Mouse (Mus musculus) megakaryocyte, adult 5-6 weeks (primary cell): Measurements from ENCODE around the gene Gm9821. TPM values are rescaled to one million over a fixed set of nuclear protein-coding genes. Genes with fewer than 3 reads are reported as not detected.
A peak's percentile ranks its signal among the peaks of the same experiment; 100 is the strongest.

ENCODE experiments used
- ATAC-seq: 2 replicates; pipeline ENCODE4 v1.8.0; 2016; ENCODE audit warnings: mild to moderate bottlenecking, inconsistent platforms; ENCODE audit not compliant: poor library complexity, severe bottlenecking
- total RNA-seq, 2 experiments: library from RNA; stranded (forward) in 1 of 2; stranded (reverse) in 1 of 2; fragments of 153-499, 151-499 nt in 1 of 2; fragments of 221-1000, 200-1000 nt in 1 of 2; gene quantifications; 2 replicates each; pipeline versions ENCODE4 v1.2.3 to v1.2.4; 2015 to 2017

Gm9821 gene
- total RNA-seq, 2 experiments from 2014 or later: not detected

GRCm38 (mm10) chr2:91966367-91966766, 20.9 kb downstream of the Gm9821 start:
- peak; percentile 31 for ATAC-seq

- no peak for ATAC-seq
These were observed 22.5 kb downstream of the Gm9821 start for GRCm38 (mm10) chr2:91967962-91968361.

DNA sequence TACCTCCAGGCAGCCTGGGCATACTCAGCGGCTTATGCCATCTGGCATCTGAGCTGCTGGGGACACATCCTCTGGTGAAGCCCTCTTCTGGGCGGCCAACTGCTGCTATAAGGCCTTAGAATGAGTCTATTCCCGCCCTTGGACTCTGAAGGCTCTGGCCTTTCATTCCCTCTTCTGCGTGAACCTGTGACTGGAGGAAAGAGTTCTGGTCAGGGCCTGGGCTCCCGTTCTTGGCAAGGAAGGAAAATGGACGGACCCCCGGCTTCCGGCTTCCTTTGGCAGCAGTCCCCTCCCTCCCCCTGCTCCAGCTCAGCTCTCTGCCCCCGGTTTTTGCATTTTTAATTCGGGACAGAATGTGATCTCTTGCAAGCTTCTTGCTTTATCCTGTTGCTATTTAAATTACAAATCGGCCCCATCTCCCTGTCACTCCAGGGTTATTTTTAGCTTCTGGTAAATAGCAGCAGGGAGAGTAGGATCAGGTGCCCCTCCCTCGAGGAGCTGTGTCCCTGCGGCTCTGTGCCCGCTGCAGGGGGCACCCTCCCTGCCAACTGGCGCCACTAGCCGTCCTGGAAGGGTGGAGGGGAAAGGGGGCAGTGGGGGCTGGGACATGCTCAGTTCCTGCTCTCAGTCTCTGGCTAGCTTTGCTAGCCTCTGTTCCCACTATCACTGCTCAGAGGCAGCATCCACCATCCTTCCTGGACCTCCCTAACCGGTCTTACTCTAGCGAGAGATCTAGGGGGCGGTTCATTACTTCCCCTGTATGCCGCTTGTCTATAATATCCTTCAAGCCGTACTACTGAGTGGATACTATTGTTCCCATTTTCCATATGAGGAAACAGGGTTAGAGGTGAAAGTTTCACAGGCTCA, 26.0 kb downstream of the Gm9821 start:
- no peak for ATAC-seq

GRCm38 (mm10) chr2:91972121-91972566, 26.6 kb downstream of the Gm9821 start:
- peak; percentile 85 for ATAC-seq

DNA sequence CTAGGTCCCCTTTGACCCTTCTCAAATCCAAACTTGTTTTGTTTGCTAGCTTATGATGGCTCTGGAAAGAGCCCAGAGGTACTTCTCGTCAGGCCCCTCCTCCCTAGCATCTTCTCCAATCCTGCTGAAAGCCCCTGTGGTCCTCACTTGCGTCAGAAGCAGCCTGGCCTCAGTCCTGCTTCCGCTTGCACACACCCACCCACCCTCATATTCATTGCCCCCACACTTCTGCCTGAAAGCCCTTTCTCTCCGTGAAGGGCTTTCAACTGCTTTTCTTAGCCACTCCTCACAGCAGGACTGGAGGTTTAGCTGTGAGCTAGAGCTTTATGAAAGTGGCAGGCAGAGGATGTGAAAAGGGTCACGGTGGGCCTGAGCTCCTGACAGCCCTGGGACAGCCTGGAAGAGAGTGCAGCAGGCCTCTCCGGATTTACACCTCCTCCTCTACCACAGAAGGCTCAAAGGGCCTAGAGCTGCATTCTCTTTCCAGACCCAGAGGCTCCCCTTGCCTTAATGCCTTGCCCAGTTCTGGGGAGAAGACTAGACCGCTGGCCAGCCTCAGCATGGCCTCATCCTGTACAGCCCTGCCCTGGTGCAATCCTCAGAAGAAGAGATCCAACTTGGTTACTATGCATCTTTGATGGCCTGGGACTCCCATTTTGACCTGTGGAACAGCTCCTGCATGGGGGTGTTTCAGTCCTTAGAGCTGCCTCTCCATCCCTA, 28.1 kb downstream of the Gm9821 start:
- no peak for ATAC-seq

DNA sequence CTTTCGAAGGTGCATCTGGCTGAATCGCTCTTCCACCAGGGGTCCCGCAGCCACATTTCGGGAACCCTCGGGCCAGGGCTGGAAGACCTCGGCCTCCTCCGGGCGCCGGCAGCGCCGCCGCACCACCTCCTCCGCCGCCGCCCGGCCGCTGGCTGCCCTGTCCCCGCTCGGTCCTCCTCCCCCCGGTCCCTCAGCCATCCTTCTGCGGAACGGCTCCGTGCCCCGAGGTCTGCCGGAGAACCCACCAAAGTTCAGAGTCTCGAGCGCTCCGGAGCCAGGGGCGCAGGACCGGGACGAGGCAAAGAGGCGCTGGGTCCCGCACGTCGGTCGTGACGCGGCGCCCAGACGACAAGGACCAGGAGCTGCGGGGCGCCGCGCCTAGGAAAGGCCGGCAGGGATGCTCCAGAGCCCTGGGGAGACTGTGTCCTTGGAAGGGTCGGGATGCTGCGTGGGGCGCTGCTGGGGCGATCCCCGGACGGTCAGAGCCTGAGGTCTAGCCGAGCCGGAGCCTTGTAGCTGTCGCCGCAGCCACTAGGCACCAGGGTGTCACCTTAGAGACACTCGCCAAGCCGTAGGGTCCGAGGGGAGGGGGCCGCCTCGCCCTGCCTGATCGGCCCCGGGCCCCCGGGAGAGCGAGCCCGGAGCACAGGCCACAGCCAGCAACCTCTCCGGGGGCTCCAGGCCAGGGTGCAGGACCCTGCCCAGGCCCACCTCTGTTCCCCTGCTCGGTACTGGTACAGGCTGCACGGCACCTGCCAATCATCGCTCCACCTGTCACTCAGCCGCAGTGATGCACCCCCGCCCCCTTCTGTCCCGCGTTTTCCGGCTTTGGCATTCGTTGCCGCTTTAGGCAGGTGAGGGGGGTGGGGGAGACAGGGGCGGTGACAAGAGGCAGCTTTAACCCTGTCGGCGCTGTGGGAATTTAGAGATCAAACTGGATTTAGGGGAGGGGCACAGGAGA, 30.4 kb downstream of the Gm9821 start, which contains the start of gene Dgkz:
Gene Dgkz (minus strand): TSS at position 284 of the 961 bp plus-strand sequence.
- no peak for ATAC-seq

GRCm38 (mm10) chr2:91977960-91978359, 32.5 kb downstream of the Gm9821 start:
- peak; percentile 51 for ATAC-seq

DNA sequence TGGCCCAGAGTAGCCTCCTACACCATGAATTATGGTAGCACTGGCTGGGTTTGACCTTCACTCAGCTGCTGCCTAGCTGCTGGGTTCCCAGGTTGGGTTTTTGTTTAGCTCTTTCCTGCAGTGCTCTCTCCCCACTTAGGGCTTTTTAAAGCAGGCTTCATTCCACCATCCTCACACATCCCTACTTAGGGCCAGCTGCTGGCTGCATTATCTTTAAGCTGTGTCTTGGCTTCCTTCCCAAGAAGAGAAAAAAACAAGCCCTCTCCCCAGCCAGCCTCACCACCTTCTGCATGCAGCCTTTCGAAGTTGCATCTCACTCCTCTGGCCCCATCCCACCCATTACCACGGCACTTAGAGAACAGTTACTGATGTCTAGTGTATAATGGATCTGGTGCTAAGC, 33.0 kb downstream of the Gm9821 start:
- no peak for ATAC-seq

GRCm38 (mm10) chr2:91980245-91980644, 34.7 kb downstream of the Gm9821 start:
- no peak for ATAC-seq

DNA sequence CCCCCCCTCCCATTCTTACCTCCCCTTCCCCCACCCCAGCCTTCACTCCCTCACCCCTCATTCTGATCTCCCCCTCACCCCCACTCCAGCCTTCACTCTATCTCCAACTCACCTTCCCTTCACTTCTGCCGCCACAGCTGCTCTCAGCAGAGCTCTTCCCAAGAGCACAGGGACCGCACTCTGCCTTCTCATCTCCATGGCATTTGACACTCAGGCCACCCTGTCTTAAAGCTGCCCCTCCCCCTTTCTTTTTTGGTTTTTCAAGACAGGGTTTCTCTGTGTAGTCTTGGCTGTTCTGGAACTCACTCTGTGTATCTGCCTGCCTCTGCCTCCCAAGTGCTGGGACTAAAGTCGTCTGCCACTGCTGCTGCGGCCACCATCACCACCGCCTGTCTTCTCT, 35.3 kb downstream of the Gm9821 start:
- ATAC-seq: no peak

GRCm38 (mm10) chr2:91984439-91984838, 38.9 kb downstream of the Gm9821 start:
- peak; percentile 92 for ATAC-seq

- peak; percentile 31 for ATAC-seq
These were observed 39.5 kb downstream of the Gm9821 start for GRCm38 (mm10) chr2:91984906-91985525.

- peak; percentile 67 for ATAC-seq
These were observed 40.6 kb downstream of the Gm9821 start for GRCm38 (mm10) chr2:91986071-91986470.

DNA sequence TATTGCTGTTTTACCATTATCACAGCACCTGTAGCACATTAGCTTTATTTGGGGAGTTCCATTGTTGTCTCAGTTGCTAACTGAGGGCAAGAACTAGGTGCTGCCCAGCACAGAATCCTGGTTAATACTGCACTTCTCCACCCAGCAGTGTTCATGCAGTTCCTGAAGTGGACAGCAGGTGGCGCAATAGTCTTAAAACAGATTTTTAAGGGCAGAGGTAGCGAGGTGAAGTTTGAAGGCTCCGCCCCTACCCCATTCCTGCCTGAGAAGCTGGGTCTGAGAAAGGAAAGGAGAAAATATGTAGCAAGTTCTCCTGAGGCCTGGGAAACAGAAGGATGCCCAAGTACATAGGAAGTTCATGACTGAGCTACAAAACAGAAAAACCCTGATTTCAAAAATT, 42.0 kb downstream of the Gm9821 start:
- ATAC-seq: peak; percentile 53

GRCm38 (mm10) chr2:91989750-91990149, 44.2 kb downstream of the Gm9821 start:
- ATAC-seq: no peak

GRCm38 (mm10) chr2:91993409-91993808, 47.9 kb downstream of the Gm9821 start:
- no peak for ATAC-seq

GRCm38 (mm10) chr2:91996006-91996405, 50.5 kb downstream of the Gm9821 start:
- no peak for ATAC-seq
